Mouse (Mus musculus) E14TG2a.4 (cell line): ENCODE data around the gene Lgals9.

Experiments used
- CTCF ChIP-seq: conservative IDR thresholded peaks from 2 replicates; pipeline ENCODE4 v1.5.1; 2014; ENCODE audit warnings: low read length
- POU5F1 ChIP-seq: IDR thresholded peaks from 2 replicates; pipeline ENCODE4 v1.6.1; 2014; ENCODE audit warnings: low read length, borderline replicate concordance

GRCm38 (mm10) chr11:79008891-79009290, 24.1 kb upstream of the Lgals9 start:
- TF ChIP-seq CTCF, result no peak
- TF ChIP-seq POU5F1, result no peak
